9 mouse cellular contexts compared by ENCODE assay signal in the genomic region with DNA sequence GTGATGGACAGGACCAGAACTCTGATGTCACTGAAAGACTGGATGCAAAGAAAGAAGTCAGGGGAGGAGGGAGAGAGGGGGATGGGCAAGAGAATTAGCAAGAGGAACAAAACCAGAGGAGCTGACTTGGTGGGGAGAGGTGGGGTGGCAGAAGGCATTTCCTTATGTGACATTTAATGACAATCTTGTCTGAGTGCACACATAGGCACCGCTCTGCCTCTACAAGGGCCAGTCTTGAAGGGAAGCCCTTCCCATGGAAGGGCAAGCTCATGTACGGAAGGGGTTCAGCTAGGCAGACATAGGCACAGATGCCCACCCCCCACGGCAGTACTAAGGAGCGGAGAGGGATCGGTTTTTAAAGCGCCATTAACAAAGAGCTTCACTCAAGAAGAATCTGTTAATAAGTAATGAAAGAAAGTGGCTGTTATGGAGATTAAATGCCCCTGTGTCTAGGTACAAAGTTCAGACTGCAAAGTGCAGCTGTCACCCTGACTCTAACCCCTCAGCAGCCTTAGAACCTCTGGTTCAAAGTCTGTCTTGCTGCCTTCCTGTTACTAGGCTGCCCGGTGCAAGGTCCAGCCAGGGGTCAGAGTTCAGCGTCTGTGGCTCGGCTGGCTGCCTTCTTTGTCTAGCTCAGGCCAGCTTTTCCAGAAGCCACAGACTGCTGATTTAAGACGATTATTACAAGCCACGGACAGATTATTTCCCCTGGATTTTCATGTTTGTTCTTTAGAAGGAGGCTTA.
DNase-seq lines count a peak whose midpoint lies in the region; ATAC-seq and TF ChIP-seq lines count a peak whose summit lies in the region.
"Had no signal": no experiment of that assay in that cellular context is flagged by ENCODE, and none has a peak within 500 bp of the region (broad histone marks: within the 10 kb centered on the region; RNA-seq: fewer than 3 reads in every experiment).

No protein-coding gene starts in this region.

- TF ChIP-seq POLR2A in heart, adult 2 months (IDR thresholded peaks at IDR 0.05; ENCODE audit: insufficient read depth, low read depth, low read length), result no peak

- intact Hi-C loops in heart, adult 2 months (cut with DNase I), result no loop called here
- intact Hi-C loops in gastrocnemius, postnatal 14 days (cut with DNase I; ENCODE audit: low total_unique reads), result no loop called here

- no peak overlapping the region for H3K4me2 ChIP-seq in heart, embryonic 11.5 days
- H3K4me2 ChIP-seq in midbrain, embryonic 14.5 days (ENCODE audit: low read length), result no peak overlapping the region
- H3K4me2 ChIP-seq: embryonic facial prominence, embryonic 15.5 days had no signal

- no peak overlapping the region for H3K9ac ChIP-seq in heart, adult 2 months (ENCODE audit: low read depth, low read length)
- no peak overlapping the region for H3K9ac ChIP-seq in heart, embryonic 11.5 days (ENCODE audit: low read depth, low read length)
- no peak overlapping the region for H3K9ac ChIP-seq in midbrain, embryonic 14.5 days (replicated peaks; ENCODE audit: low read length)
- H3K9ac ChIP-seq: embryonic facial prominence, embryonic 15.5 days had no signal

- no peak for ATAC-seq in heart, embryonic 11.5 days (replicated peaks; ENCODE audit: insufficient number of reproducible peaks, low FRiP score, low TSS enrichment)
- ATAC-seq in midbrain, embryonic 14.5 days (ENCODE audit: low FRiP score, low TSS enrichment), result no peak; the same call in 1 of the 2 replicates
- ATAC-seq in megakaryocyte, adult 5-6 weeks (ENCODE audit: poor library complexity, severe bottlenecking), result no peak

- H3K79me2 ChIP-seq in heart, adult 2 months (replicated peaks; ENCODE audit: control insufficient read depth, insufficient read depth, low read length), result no peaks in the 10 kb centered on the region

- H3K27me3 ChIP-seq in heart, adult 2 months (ENCODE audit: control insufficient read depth, insufficient read depth, low read length), result no peaks in the 10 kb centered on the region
- no peaks in the 10 kb centered on the region for H3K27me3 ChIP-seq in heart, embryonic 11.5 days (ENCODE audit: control insufficient read depth, insufficient read depth, low read length)
- H3K27me3 ChIP-seq in midbrain, embryonic 14.5 days (ENCODE audit: control insufficient read depth, insufficient read depth, low read length), result no peaks in the 10 kb centered on the region
- H3K27me3 ChIP-seq: embryonic facial prominence, embryonic 15.5 days had no signal

- H3K27ac ChIP-seq in heart, adult 2 months, result no peak overlapping the region
- H3K27ac ChIP-seq in heart, embryonic 11.5 days (ENCODE audit: low read depth, low read length), result no peak overlapping the region
- no peak overlapping the region for H3K27ac ChIP-seq in midbrain, embryonic 14.5 days (replicated peaks; ENCODE audit: low read depth, low read length)
- H3K27ac ChIP-seq: embryonic facial prominence, embryonic 15.5 days had no signal

- H3K4me1 ChIP-seq in heart, adult 2 months (ENCODE audit: control insufficient read depth, insufficient read depth, low read length), result no peaks in the 10 kb centered on the region
- H3K4me1 ChIP-seq in heart, embryonic 11.5 days (ENCODE audit: control insufficient read depth, insufficient read depth, low read length), result peaks cover 4% of the 10 kb centered on the region; the same call in 1 of the 2 replicates
- H3K4me1 ChIP-seq in midbrain, embryonic 14.5 days (ENCODE audit: control insufficient read depth, insufficient read depth, low read length), result peaks cover 8% of the 10 kb centered on the region
- H3K4me1 ChIP-seq: embryonic facial prominence, embryonic 15.5 days had no signal

- 64% methylated on average over 11 of the region's 11 CpGs for WGBS in heart, adult 2 months
- WGBS in heart, embryonic 11.5 days (ENCODE audit: insufficient replicate concordance), result 50% methylated on average over 11 of the region's 11 CpGs
- 5% methylated on average over 11 of the region's 11 CpGs for WGBS in midbrain, embryonic 14.5 days

- H3K9me3 ChIP-seq in heart, embryonic 11.5 days (replicated peaks; ENCODE audit: control insufficient read depth, low read length), result 0 out of 2 replicates have a peak, but pooled peaks cover 2% of the 10 kb centered on the region
- H3K9me3 ChIP-seq in midbrain, embryonic 14.5 days (ENCODE audit: control insufficient read depth, low read length), result no peaks in the 10 kb centered on the region; the same call in 1 of the 2 replicates
- H3K9me3 ChIP-seq: embryonic facial prominence, embryonic 15.5 days had no signal

- TF ChIP-seq CTCF in heart, adult 2 months (IDR thresholded peaks at IDR 0.05), result no peak

- H3K36me3 ChIP-seq in heart, adult 2 months (ENCODE audit: control insufficient read depth, insufficient read depth, low read length), result no peaks in the 10 kb centered on the region
- H3K36me3 ChIP-seq in heart, embryonic 11.5 days (ENCODE audit: control insufficient read depth, insufficient read depth, low read length), result no peaks in the 10 kb centered on the region
- H3K36me3 ChIP-seq in midbrain, embryonic 14.5 days (ENCODE audit: control insufficient read depth, insufficient read depth, low read length), result no peaks in the 10 kb centered on the region
- H3K36me3 ChIP-seq: embryonic facial prominence, embryonic 15.5 days had no signal

- peak; percentile 34 for DNase-seq in heart, adult 2 months
- peak; percentile 19 for DNase-seq in gastrocnemius, postnatal 14 days
- peak; percentile 90 for DNase-seq in kidney, postnatal 10 days
- peak; percentile 31 for DNase-seq in midbrain, embryonic 14.5 days
- DNase-seq in left cerebral cortex, adult 8-10 months (ENCODE audit: low spot score in 2 of 2), result no peak
- no peak for DNase-seq in cerebellum, postnatal 14 days

- no peak for TF ChIP-seq EP300 in heart, adult 2 months (IDR thresholded peaks at IDR 0.05; ENCODE audit: insufficient read depth, low read depth, low read length)

- no peak overlapping the region for H3K4me3 ChIP-seq in heart, adult 2 months
- H3K4me3 ChIP-seq in heart, embryonic 11.5 days (ENCODE audit: low read depth, low read length), result no peak overlapping the region
- H3K4me3 ChIP-seq in midbrain, embryonic 14.5 days (replicated peaks; ENCODE audit: low read depth, low read length), result no peak overlapping the region
- H3K4me3 ChIP-seq: embryonic facial prominence, embryonic 15.5 days had no signal

Comparison
In these comparisons a context has a peak if more than half of its experiments do, and no peak if none do; other contexts are left out.
1. DNase-seq: peak in heart, adult 2 months (2 of 2), gastrocnemius, postnatal 14 days (single experiment), kidney, postnatal 10 days (single experiment) and midbrain, embryonic 14.5 days (single experiment); none in left cerebral cortex, adult 8-10 months (0 of 2) and cerebellum, postnatal 14 days (0 of 2).